Comparison of ENCODE assay signal across 1 mouse cellular context in the genomic region with DNA sequence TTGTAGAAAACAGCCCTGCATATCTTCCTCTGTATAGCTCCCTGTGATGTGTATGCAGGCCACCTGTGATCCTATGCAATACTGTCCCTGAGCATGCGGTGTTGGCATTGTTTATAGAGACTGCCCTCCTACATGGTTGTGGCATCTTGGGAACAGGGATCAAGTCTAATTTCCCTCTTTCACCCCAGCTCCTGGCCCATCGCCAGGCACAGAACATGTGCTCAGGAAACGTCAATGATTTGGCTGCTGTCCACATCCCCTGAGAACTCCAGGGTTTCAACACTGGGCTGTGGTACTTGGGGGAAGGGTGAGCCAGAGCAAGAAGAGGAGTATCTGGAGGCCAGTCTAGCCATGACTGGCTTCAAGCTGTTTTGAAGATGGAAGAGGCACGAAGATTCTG.
TF ChIP-seq lines count a peak whose summit lies in the region.

No protein-coding gene starts in this region.

TF ChIP-seq in MEL, 35 proteins besides CTCF, POLR2A, EP300 and RAD21 (continued from another document):
- 0 out of 2 replicates have a peak, but pooled peaks have one; percentile 23 for TF ChIP-seq TCF12 (IDR thresholded peaks at IDR 0.05; ENCODE audit: low read depth, low read length)
- TF ChIP-seq TBP (IDR thresholded peaks at IDR 0.05; ENCODE audit: low read depth, low read length): no peak
TF ChIP-seq in MEL: peak in this region for 8.
